Mouse (Mus musculus): Measurements from ENCODE around the gene Tmem97. TPM values are rescaled to one million over a fixed set of nuclear protein-coding genes. Genes with fewer than 3 reads are reported as not detected.

Gene Tmem97
- total and polyA plus RNA-seq, 2 experiments, result 91.6 to 123 TPM

DNA sequence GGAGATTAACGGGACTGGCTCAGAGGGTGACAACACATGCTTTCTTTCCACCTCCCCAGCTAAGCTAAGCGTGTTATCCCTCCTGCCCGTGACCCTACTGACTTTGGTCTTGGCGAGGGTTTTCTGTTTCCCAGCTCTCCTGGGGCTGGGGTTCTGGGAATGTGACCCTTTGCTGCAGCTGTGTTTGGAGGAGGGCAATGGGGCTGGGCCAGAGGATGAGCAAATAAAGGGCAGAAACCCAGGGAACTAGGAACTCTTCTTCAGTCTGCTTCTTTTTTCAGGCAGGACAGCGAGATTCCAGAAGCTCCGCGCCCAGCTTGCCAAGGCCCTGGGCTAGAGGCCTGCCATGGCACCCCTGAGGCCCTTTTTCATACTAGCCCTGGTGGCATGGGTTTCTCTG lies 51.6 kb downstream of the Tmem97 start, which contains the start of gene Vtn:
Gene Vtn, plus strand, starts transcription at position 88 of the 400 bp plus-strand sequence.
- peak; percentile 92 for TF ChIP-seq POLR2A (IDR thresholded peaks at IDR 0.05; ENCODE audit: extremely low read depth, insufficient read depth, low read length)
- no peak for TF ChIP-seq CTCF (IDR thresholded peaks at IDR 0.05; ENCODE audit: low read depth, low read length)
- 11% methylated on average over 7 of the region's 7 CpGs for whole genome bisulfite sequencing
- Histone ChIP-seq H3K27me3 (ENCODE audit: control insufficient read depth, insufficient read depth, low read length) (no peaks in the 10 kb centered on the region), H3K4me1 (ENCODE audit: control insufficient read depth, insufficient read depth, low read length) (peaks cover 17% of the 10 kb centered on the region), H3K79me2 (ENCODE audit: control insufficient read depth, insufficient read depth, low read length) (peaks cover 13% of the 10 kb centered on the region; the same call in 1 of the 2 replicates), H3K9ac (ENCODE audit: low read depth, low read length) (peak within 1 kb of the TSS; percentile 80), H3K36me3 (ENCODE audit: control insufficient read depth, insufficient read depth, low read length) (peaks cover 7% of the 10 kb centered on the region), H3K27ac (replicated peaks; ENCODE audit: insufficient read depth, low read depth, low read length) (peak within 1 kb of the TSS; percentile 95), H3K4me3 (ENCODE audit: insufficient read depth, low read depth, low read length) (peak within 1 kb of the TSS; percentile 89)
- peak; percentile 97 for DNase-seq (ENCODE audit: extremely low read depth, low read depth, low spot score)

GRCm38 (mm10) chr11:78497544-78498522 lies 52.7 kb downstream of the Tmem97 start, which contains the start of gene Sarm1:
Sarm1 (minus strand) TSS chr11:78497754.
- DNase-seq (ENCODE audit: extremely low read depth, low read depth, low spot score), result peak; percentile 89
- H3K27me3 ChIP-seq (ENCODE audit: control insufficient read depth, insufficient read depth, low read length), result no peaks in the 10 kb centered on the region
- H3K27ac ChIP-seq (replicated peaks; ENCODE audit: insufficient read depth, low read depth, low read length), result peak within 1 kb of the TSS; percentile 77
- H3K79me2 ChIP-seq (ENCODE audit: control insufficient read depth, insufficient read depth, low read length), result peaks cover 13% of the 10 kb centered on the region; the same call in 1 of the 2 replicates
- peaks cover 15% of the 10 kb centered on the region for H3K4me1 ChIP-seq (ENCODE audit: control insufficient read depth, insufficient read depth, low read length)
- WGBS, result 2% methylated on average over 36 of the region's 36 CpGs
- H3K36me3 ChIP-seq (ENCODE audit: control insufficient read depth, insufficient read depth, low read length), result peaks cover 7% of the 10 kb centered on the region
- H3K4me3 ChIP-seq (ENCODE audit: insufficient read depth, low read depth, low read length), result peak within 1 kb of the TSS; percentile 45
- H3K9ac ChIP-seq (ENCODE audit: low read depth, low read length), result peak within 1 kb of the TSS; percentile 62
- TF ChIP-seq POLR2A (IDR thresholded peaks at IDR 0.05; ENCODE audit: extremely low read depth, insufficient read depth, low read length) (peak; percentile 35; the same call in 1 of the 2 replicates), CTCF (IDR thresholded peaks at IDR 0.05; ENCODE audit: low read depth, low read length) (no peak)

- peak overlapping the region; percentile 27; the same call in 1 of the 2 replicates for H3K4me3 ChIP-seq (ENCODE audit: insufficient read depth, low read depth, low read length)
- DNase-seq (ENCODE audit: extremely low read depth, low read depth, low spot score), result no peak
- H3K36me3 ChIP-seq (ENCODE audit: control insufficient read depth, insufficient read depth, low read length), result peaks cover 5% of the 10 kb centered on the region
- no peak overlapping the region for H3K27ac ChIP-seq (replicated peaks; ENCODE audit: insufficient read depth, low read depth, low read length)
- H3K27me3 ChIP-seq (ENCODE audit: control insufficient read depth, insufficient read depth, low read length), result no peaks in the 10 kb centered on the region
- peaks cover 13% of the 10 kb centered on the region; the same call in 1 of the 2 replicates for H3K79me2 ChIP-seq (ENCODE audit: control insufficient read depth, insufficient read depth, low read length)
- peaks cover 9% of the 10 kb centered on the region; the same call in 1 of the 2 replicates for H3K4me1 ChIP-seq (ENCODE audit: control insufficient read depth, insufficient read depth, low read length)
- TF ChIP-seq CTCF (IDR thresholded peaks at IDR 0.05; ENCODE audit: low read depth, low read length) (no peak), POLR2A (IDR thresholded peaks at IDR 0.05; ENCODE audit: extremely low read depth, insufficient read depth, low read length) (no peak)
- WGBS, result 9% methylated on average over 43 of the region's 44 CpGs
- H3K9ac ChIP-seq (ENCODE audit: low read depth, low read length), result no peak overlapping the region; the same call in 1 of the 2 replicates
Observed at GRCm38 (mm10) chr11:78497071-78497541, 53.5 kb downstream of the Tmem97 start.

DNA sequence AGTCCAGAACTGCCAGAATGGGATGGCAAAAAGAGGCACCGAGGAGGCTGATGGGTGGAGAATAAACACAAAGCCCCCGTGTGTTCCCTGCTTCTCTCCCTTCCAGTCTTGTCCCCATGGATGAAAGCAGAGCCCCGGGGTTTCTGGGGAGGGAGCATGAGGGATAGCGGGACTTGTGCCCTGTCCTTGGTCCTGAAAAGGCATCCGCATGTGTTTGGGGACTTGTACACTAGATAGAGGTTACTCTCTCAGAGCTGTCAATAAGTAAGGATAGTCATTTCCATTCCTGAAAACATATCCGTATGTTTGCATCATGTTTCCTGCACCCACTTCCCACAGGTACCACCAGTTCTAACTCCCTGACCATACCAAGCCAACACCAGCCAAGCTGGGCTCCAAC lies 54.7 kb downstream of the Tmem97 start:
- TF ChIP-seq POLR2A (IDR thresholded peaks at IDR 0.05; ENCODE audit: extremely low read depth, insufficient read depth, low read length) (no peak), CTCF (IDR thresholded peaks at IDR 0.05; ENCODE audit: low read depth, low read length) (no peak)
- Histone ChIP-seq H3K79me2 (ENCODE audit: control insufficient read depth, insufficient read depth, low read length) (peaks cover 13% of the 10 kb centered on the region; the same call in 1 of the 2 replicates), H3K27me3 (ENCODE audit: control insufficient read depth, insufficient read depth, low read length) (no peaks in the 10 kb centered on the region), H3K9ac (ENCODE audit: low read depth, low read length) (no peak overlapping the region), H3K36me3 (ENCODE audit: control insufficient read depth, insufficient read depth, low read length) (no peaks in the 10 kb centered on the region), H3K27ac (replicated peaks; ENCODE audit: insufficient read depth, low read depth, low read length) (no peak overlapping the region), H3K4me1 (ENCODE audit: control insufficient read depth, insufficient read depth, low read length) (peaks cover 4% of the 10 kb centered on the region; the same call in 1 of the 2 replicates), H3K4me3 (ENCODE audit: insufficient read depth, low read depth, low read length) (no peak overlapping the region)
- 12% methylated on average over 6 of the region's 6 CpGs for WGBS
- DNase-seq (ENCODE audit: extremely low read depth, low read depth, low spot score), result no peak

Other genes starting within 250 kb of the Tmem97 start
- gene Spag5, start 249.2 kb downstream of the Tmem97 start, total RNA-seq (2014; rRNA removed), result 0.54 and 0.83 TPM in 2 replicates
- 0.15 and 0.19 TPM in 2 replicates for gene Spag5, start 249.2 kb downstream of the Tmem97 start, polyA plus RNA-seq (2012; rRNA removed)
- 15.8 and 16.9 TPM in 2 replicates for gene Aldoc, start 227.8 kb downstream of the Tmem97 start, total RNA-seq (2014; rRNA removed)
- gene Aldoc, start 227.8 kb downstream of the Tmem97 start, polyA plus RNA-seq (2012; rRNA removed), result 8.8 and 19.1 TPM in 2 replicates
- gene Pigs, start 222.4 kb downstream of the Tmem97 start, total RNA-seq (2014; rRNA removed), result 6.6 and 8.6 TPM in 2 replicates
- gene Pigs, start 222.4 kb downstream of the Tmem97 start, polyA plus RNA-seq (2012; rRNA removed), result 34.9 and 35.5 TPM in 2 replicates
- gene Unc119, start 207.3 kb downstream of the Tmem97 start, total RNA-seq (2014; rRNA removed), result 5.5 and 7.2 TPM in 2 replicates
- 7.7 and 12.7 TPM in 2 replicates for gene Unc119, start 207.3 kb downstream of the Tmem97 start, polyA plus RNA-seq (2012; rRNA removed)
- gene Foxn1, start 164.2 kb downstream of the Tmem97 start, total RNA-seq (2014; rRNA removed), result not detected in 2 replicates
- gene Foxn1, start 164.2 kb downstream of the Tmem97 start, polyA plus RNA-seq (2012; rRNA removed), result not detected in 2 replicates
- gene Slc13a2, start 128.6 kb downstream of the Tmem97 start, total RNA-seq (2014; rRNA removed), result 0.65 and 1.9 TPM in 2 replicates
- gene Slc13a2, start 128.6 kb downstream of the Tmem97 start, polyA plus RNA-seq (2012; rRNA removed), result 4.7 and 5.6 TPM in 2 replicates
- 36.2 and 38.0 TPM in 2 replicates for gene Slc46a1, start 85.1 kb downstream of the Tmem97 start, total RNA-seq (2014; rRNA removed)
- 133 and 146 TPM in 2 replicates for gene Slc46a1, start 85.1 kb downstream of the Tmem97 start, polyA plus RNA-seq (2012; rRNA removed)
- 0.09 and 0.34 TPM in 2 replicates for gene Sarm1, start 53.0 kb downstream of the Tmem97 start, total RNA-seq (2014; rRNA removed)
- 0.21 and 0.24 TPM in 2 replicates for gene Sarm1, start 53.0 kb downstream of the Tmem97 start, polyA plus RNA-seq (2012; rRNA removed)
- gene Vtn, start 51.7 kb downstream of the Tmem97 start, total RNA-seq (2014; rRNA removed), result 2,089 and 2,597 TPM in 2 replicates
- gene Vtn, start 51.7 kb downstream of the Tmem97 start, polyA plus RNA-seq (2012; rRNA removed), result 3,152 and 3,193 TPM in 2 replicates
- 0.34 and 0.37 TPM in 2 replicates for gene Sebox, start 47.3 kb downstream of the Tmem97 start, total RNA-seq (2014; rRNA removed)
- gene Sebox, start 47.3 kb downstream of the Tmem97 start, polyA plus RNA-seq (2012; rRNA removed), result 0.36 and 0.91 TPM in 2 replicates
- 7.7 and 10.8 TPM in 2 replicates for gene Tmem199, start 38.6 kb downstream of the Tmem97 start, total RNA-seq (2014; rRNA removed)
- 5.9 and 6.1 TPM in 2 replicates for gene Tmem199, start 38.6 kb downstream of the Tmem97 start, polyA plus RNA-seq (2012; rRNA removed)
- 63.5 and 67.5 TPM in 2 replicates for gene Poldip2, start 38.6 kb downstream of the Tmem97 start, total RNA-seq (2014; rRNA removed)
- gene Poldip2, start 38.6 kb downstream of the Tmem97 start, polyA plus RNA-seq (2012; rRNA removed), result 77.6 and 80.9 TPM in 2 replicates
- gene Tnfaip1, start 14.4 kb downstream of the Tmem97 start, total RNA-seq (2014; rRNA removed), result 11.5 and 14.4 TPM in 2 replicates
- gene Tnfaip1, start 14.4 kb downstream of the Tmem97 start, polyA plus RNA-seq (2012; rRNA removed), result 13.9 and 16.7 TPM in 2 replicates
- gene Ift20, start 14.4 kb downstream of the Tmem97 start, total RNA-seq (2014; rRNA removed), result 107 and 120 TPM in 2 replicates
- 80.7 and 84.2 TPM in 2 replicates for gene Ift20, start 14.4 kb downstream of the Tmem97 start, polyA plus RNA-seq (2012; rRNA removed)
- gene Nlk, start 146.6 kb upstream of the Tmem97 start, total RNA-seq (2014; rRNA removed), result 7.0 and 7.5 TPM in 2 replicates
- gene Nlk, start 146.6 kb upstream of the Tmem97 start, polyA plus RNA-seq (2012; rRNA removed), result 4.8 and 5.5 TPM in 2 replicates
- 13.4 and 14.1 TPM in 2 replicates for gene Ccnq, start 201.0 kb upstream of the Tmem97 start, total RNA-seq (2014; rRNA removed)
- 23.4 and 27.9 TPM in 2 replicates for gene Ccnq, start 201.0 kb upstream of the Tmem97 start, polyA plus RNA-seq (2012; rRNA removed)

Data from liver, adult 2 months (tissue).